Mouse (Mus musculus): ENCODE data around the gene Rgl1. TPM values are rescaled to one million over a fixed set of nuclear protein-coding genes. Genes with fewer than 3 reads are reported as not detected.

Gene Rgl1
- polyA plus RNA-seq (2015; fragmentation: Nextera tagmentation; extraction: Ambion mirVana), result 11.8 and 13.3 TPM in 2 replicates

- peak within 1 kb of the TSS; percentile 86 for H3K27ac ChIP-seq
- under 1% methylated on average over 80 of the region's 86 CpGs for WGBS (ENCODE audit: insufficient replicate concordance)
- no peaks in the 10 kb centered on the region for H3K9me3 ChIP-seq (replicated peaks)
- H3K4me3 ChIP-seq (replicated peaks), result peak within 1 kb of the TSS; percentile 95
- peaks cover 25% of the 10 kb centered on the region for H3K27me3 ChIP-seq
- peaks cover 19% of the 10 kb centered on the region for H3K36me3 ChIP-seq
- ATAC-seq (ENCODE audit: low read depth) (peak; percentile 98), DNase-seq (peak; percentile 95)
- peak within 1 kb of the TSS; percentile 97 for H3K9ac ChIP-seq
- H3K4me2 ChIP-seq, result peak within 1 kb of the TSS; percentile 95
- peaks cover 11% of the 10 kb centered on the region; the same call in 1 of the 2 replicates for H3K4me1 ChIP-seq (replicated peaks)
These were observed at the start of gene Rgl1, which contains the start of gene Arpc5 for GRCm38 (mm10) chr1:152766032-152766772. Gene Rgl1, minus strand, starts transcription at chr1:152766351. Gene Arpc5, plus strand, starts transcription at chr1:152766542.

- no peak overlapping the region for H3K27ac ChIP-seq
- H3K27me3 ChIP-seq, result no peaks in the 10 kb centered on the region
- no peaks in the 10 kb centered on the region; the same call in 1 of the 2 replicates for H3K36me3 ChIP-seq
- no peaks in the 10 kb centered on the region for H3K9me3 ChIP-seq (replicated peaks)
- H3K9ac ChIP-seq, result no peak overlapping the region
- no peak overlapping the region for H3K4me2 ChIP-seq
- WGBS (ENCODE audit: insufficient replicate concordance), result 63% methylated on average over 7 of the region's 7 CpGs
- no peak overlapping the region for H3K4me3 ChIP-seq (replicated peaks)
- ATAC-seq (ENCODE audit: low read depth) (peak; percentile 59), DNase-seq (peak; percentile 34)
- H3K4me1 ChIP-seq (replicated peaks), result peaks cover 19% of the 10 kb centered on the region
These were observed 49.1 kb upstream of the Rgl1 start for GRCm38 (mm10) chr1:152815265-152815701.

- Histone ChIP-seq H3K4me1 (replicated peaks) (peaks cover 22% of the 10 kb centered on the region), H3K36me3 (no peaks in the 10 kb centered on the region; the same call in 1 of the 2 replicates), H3K27ac (no peak overlapping the region), H3K4me2 (no peak overlapping the region), H3K4me3 (replicated peaks) (no peak overlapping the region), H3K9me3 (replicated peaks) (no peaks in the 10 kb centered on the region), H3K27me3 (no peaks in the 10 kb centered on the region), H3K9ac (no peak overlapping the region)
- DNase-seq, result no peak
- no peak for ATAC-seq (ENCODE audit: low read depth)
- 63% methylated on average over 13 of the region's 13 CpGs for WGBS (ENCODE audit: insufficient replicate concordance)
These were observed 44.6 kb upstream of the Rgl1 start for GRCm38 (mm10) chr1:152810533-152811439.

GRCm38 (mm10) chr1:152809541-152810252 lies 43.5 kb upstream of the Rgl1 start:
- 35% methylated on average over 8 of the region's 8 CpGs for WGBS (ENCODE audit: insufficient replicate concordance)
- H3K4me2 ChIP-seq, result peak overlapping the region; percentile 10; the same call in 1 of the 2 replicates
- no peaks in the 10 kb centered on the region for H3K27me3 ChIP-seq
- H3K9ac ChIP-seq, result no peak overlapping the region
- peaks cover 12% of the 10 kb centered on the region; the same call in 1 of the 2 replicates for H3K4me1 ChIP-seq (replicated peaks)
- H3K4me3 ChIP-seq (replicated peaks), result no peak overlapping the region; the same call in 1 of the 2 replicates
- H3K9me3 ChIP-seq (replicated peaks), result no peaks in the 10 kb centered on the region
- no peaks in the 10 kb centered on the region; the same call in 1 of the 2 replicates for H3K36me3 ChIP-seq
- no peak for DNase-seq
- ATAC-seq (ENCODE audit: low read depth), result peak; percentile 47; the same call in 1 of the 2 replicates
- no peak overlapping the region for H3K27ac ChIP-seq

GRCm38 (mm10) chr1:152808392-152808680 lies 42.2 kb upstream of the Rgl1 start:
- Histone ChIP-seq H3K36me3 (no peaks in the 10 kb centered on the region), H3K27ac (peak overlapping the region; percentile 16; the same call in 1 of the 2 replicates), H3K4me1 (replicated peaks) (0 out of 2 replicates have a peak, but pooled peaks cover 10% of the 10 kb centered on the region), H3K27me3 (no peaks in the 10 kb centered on the region), H3K4me3 (replicated peaks) (peak overlapping the region; percentile 33), H3K9ac (0 out of 2 replicates have a peak overlapping the region, but pooled peaks have one; percentile 42), H3K9me3 (replicated peaks) (no peaks in the 10 kb centered on the region), H3K4me2 (peak overlapping the region; percentile 34; the same call in 1 of the 2 replicates)
- no peak for ATAC-seq (ENCODE audit: low read depth)
- WGBS (ENCODE audit: insufficient replicate concordance), result 49% methylated on average over 2 of the region's 2 CpGs
- no peak for DNase-seq

GRCm38 (mm10) chr1:152807619-152808391 lies 41.7 kb upstream of the Rgl1 start:
- DNase-seq, result no peak
- Histone ChIP-seq H3K4me2 (peak overlapping the region; percentile 34; the same call in 1 of the 2 replicates), H3K4me3 (replicated peaks) (peak overlapping the region; percentile 33), H3K36me3 (no peaks in the 10 kb centered on the region), H3K27ac (peak overlapping the region; percentile 16; the same call in 1 of the 2 replicates), H3K9ac (peak overlapping the region; percentile 42; the same call in 1 of the 2 replicates), H3K4me1 (replicated peaks) (0 out of 2 replicates have a peak, but pooled peaks cover 10% of the 10 kb centered on the region), H3K27me3 (no peaks in the 10 kb centered on the region), H3K9me3 (replicated peaks) (no peaks in the 10 kb centered on the region)
- ATAC-seq (ENCODE audit: low read depth), result peak; percentile 56
- whole genome bisulfite sequencing (ENCODE audit: insufficient replicate concordance), result 27% methylated on average over 18 of the region's 18 CpGs

- H3K36me3 ChIP-seq, result no peaks in the 10 kb centered on the region
- H3K4me2 ChIP-seq, result no peak overlapping the region
- no peak overlapping the region for H3K9ac ChIP-seq
- DNase-seq (no peak), ATAC-seq (ENCODE audit: low read depth) (peak; percentile 38; the same call in 1 of the 2 replicates)
- H3K9me3 ChIP-seq (replicated peaks), result no peaks in the 10 kb centered on the region
- no peak overlapping the region for H3K4me3 ChIP-seq (replicated peaks)
- H3K27me3 ChIP-seq, result no peaks in the 10 kb centered on the region
- WGBS (ENCODE audit: insufficient replicate concordance), result 48% methylated on average over 6 of the region's 6 CpGs
- 0 out of 2 replicates have a peak, but pooled peaks cover 5% of the 10 kb centered on the region for H3K4me1 ChIP-seq (replicated peaks)
- H3K27ac ChIP-seq, result no peak overlapping the region
These were observed 38.8 kb upstream of the Rgl1 start for GRCm38 (mm10) chr1:152804907-152805306.

- H3K4me3 ChIP-seq (replicated peaks), result no peak overlapping the region
These were observed 34.6 kb upstream of the Rgl1 start for GRCm38 (mm10) chr1:152800633-152801176.

GRCm38 (mm10) chr1:152799897-152800296 lies 33.7 kb upstream of the Rgl1 start, which contains the start of gene Ncf2:
Gene Ncf2, plus strand, starts transcription at chr1:152800194.
- peaks cover 18% of the 10 kb centered on the region for H3K4me1 ChIP-seq (replicated peaks)
- H3K4me3 ChIP-seq (replicated peaks), result no peak within 1 kb of the TSS
- H3K27me3 ChIP-seq, result no peaks in the 10 kb centered on the region
- DNase-seq, result no peak
- no peak within 1 kb of the TSS for H3K9ac ChIP-seq
- no peak within 1 kb of the TSS for H3K4me2 ChIP-seq
- no peaks in the 10 kb centered on the region for H3K9me3 ChIP-seq (replicated peaks)
- no peaks in the 10 kb centered on the region for H3K36me3 ChIP-seq
- ATAC-seq (ENCODE audit: low read depth), result peak; percentile 58
- WGBS (ENCODE audit: insufficient replicate concordance), result 9% methylated on average over 2 of the region's 2 CpGs
- H3K27ac ChIP-seq, result no peak within 1 kb of the TSS

More at GRCm38 (mm10) chr1:152800633-152801176, 34.6 kb upstream of the Rgl1 start:
- ATAC-seq (ENCODE audit: low read depth), result no peak
- Histone ChIP-seq H3K36me3 (no peaks in the 10 kb centered on the region), H3K4me2 (no peak overlapping the region), H3K27ac (no peak overlapping the region), H3K4me1 (replicated peaks) (peaks cover 11% of the 10 kb centered on the region), H3K9me3 (replicated peaks) (no peaks in the 10 kb centered on the region), H3K9ac (no peak overlapping the region), H3K27me3 (no peaks in the 10 kb centered on the region)
- 61% methylated on average over 13 of the region's 13 CpGs for WGBS (ENCODE audit: insufficient replicate concordance)
- no peak for DNase-seq

GRCm38 (mm10) chr1:152798125-152798524 lies 32.0 kb upstream of the Rgl1 start:
- Histone ChIP-seq H3K4me1 (replicated peaks) (peaks cover 18% of the 10 kb centered on the region), H3K9me3 (replicated peaks) (no peaks in the 10 kb centered on the region), H3K36me3 (no peaks in the 10 kb centered on the region), H3K4me3 (replicated peaks) (no peak overlapping the region), H3K4me2 (no peak overlapping the region), H3K9ac (no peak overlapping the region), H3K27ac (no peak overlapping the region), H3K27me3 (no peaks in the 10 kb centered on the region)
- ATAC-seq (ENCODE audit: low read depth), result 0 out of 2 replicates have a peak, but pooled peaks have one; percentile 17
- no peak for DNase-seq
- 19% methylated on average over 9 of the region's 9 CpGs for WGBS (ENCODE audit: insufficient replicate concordance)

Data from liver, embryonic 13.5 days (tissue).